Mouse (Mus musculus): ENCODE data around the gene Plekhg6. TPM values are rescaled to one million over a fixed set of nuclear protein-coding genes. Genes with fewer than 3 reads are reported as not detected.

The Plekhg6 gene
- polyA plus RNA-seq, 1 experiment from 2014 or later: 1.4 TPM

DNA sequence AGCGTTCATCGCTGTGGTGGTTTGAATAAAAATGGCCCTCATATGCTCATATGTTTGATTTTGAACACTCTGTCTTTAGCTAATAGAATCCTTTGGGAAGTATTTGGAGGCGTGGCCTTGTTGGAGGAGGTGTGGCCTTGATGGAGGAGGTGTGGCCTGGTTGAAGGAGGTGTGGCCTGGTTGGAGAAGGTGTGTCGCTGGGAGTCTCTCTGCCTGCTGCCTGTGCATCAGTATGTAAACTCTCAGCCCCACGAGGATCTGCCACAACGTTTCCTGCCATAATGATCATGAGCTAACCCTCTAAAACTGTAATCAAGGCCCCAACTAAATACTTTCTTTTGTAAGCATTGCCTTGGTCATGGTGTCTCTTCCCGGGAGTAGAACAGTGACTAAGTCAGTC, 26.6 kb upstream of the Plekhg6 start:
- no peaks in the 10 kb centered on the region for H3K36me3 ChIP-seq (ENCODE audit: control insufficient read depth, insufficient read depth, low read length)
- H3K9ac ChIP-seq (ENCODE audit: low read depth, low read length): no peak overlapping the region
- H3K4me3 ChIP-seq (ENCODE audit: low read depth, low read length): no peak overlapping the region
- H3K27me3 ChIP-seq (replicated peaks; ENCODE audit: control insufficient read depth, insufficient read depth, low read length): no peaks in the 10 kb centered on the region
- DNase-seq (ENCODE audit: low spot score): no peak
- H3K4me2 ChIP-seq (ENCODE audit: low read depth, low read length): no peak overlapping the region
- WGBS: 76% methylated on average over 7 of the region's 7 CpGs
- H3K4me1 ChIP-seq (ENCODE audit: control insufficient read depth, insufficient read depth, low read length): no peaks in the 10 kb centered on the region
- H3K9me3 ChIP-seq (ENCODE audit: control insufficient read depth, low read length): peaks cover 5% of the 10 kb centered on the region; the same call in 1 of the 2 replicates
- no peak for ATAC-seq (ENCODE audit: low read depth)
- no peak overlapping the region for H3K27ac ChIP-seq (replicated peaks; ENCODE audit: low read depth, low read length)

GRCm38 (mm10) chr6:125405461-125406382, 25.1 kb upstream of the Plekhg6 start:
- no peak for ATAC-seq (ENCODE audit: low read depth)
- no peaks in the 10 kb centered on the region for H3K27me3 ChIP-seq (replicated peaks; ENCODE audit: control insufficient read depth, insufficient read depth, low read length)

GRCm38 (mm10) chr6:125389853-125390252, 9.3 kb upstream of the Plekhg6 start:
- 88% methylated on average over 5 of the region's 5 CpGs for WGBS
- Histone ChIP-seq H3K27me3 (replicated peaks; ENCODE audit: control insufficient read depth, insufficient read depth, low read length) (no peaks in the 10 kb centered on the region), H3K4me2 (ENCODE audit: low read depth, low read length) (no peak overlapping the region), H3K4me1 (ENCODE audit: control insufficient read depth, insufficient read depth, low read length) (no peaks in the 10 kb centered on the region), H3K9me3 (ENCODE audit: control insufficient read depth, low read length) (no peaks in the 10 kb centered on the region), H3K9ac (ENCODE audit: low read depth, low read length) (no peak overlapping the region), H3K36me3 (ENCODE audit: control insufficient read depth, insufficient read depth, low read length) (no peaks in the 10 kb centered on the region), H3K27ac (replicated peaks; ENCODE audit: low read depth, low read length) (no peak overlapping the region), H3K4me3 (ENCODE audit: low read depth, low read length) (no peak overlapping the region)
- no peak for DNase-seq (ENCODE audit: low spot score)
- ATAC-seq (ENCODE audit: low read depth): no peak

More at GRCm38 (mm10) chr6:125405461-125406382, 25.1 kb upstream of the Plekhg6 start:
- Histone ChIP-seq H3K9ac (ENCODE audit: low read depth, low read length) (no peak overlapping the region), H3K4me1 (ENCODE audit: control insufficient read depth, insufficient read depth, low read length) (no peaks in the 10 kb centered on the region), H3K4me3 (ENCODE audit: low read depth, low read length) (no peak overlapping the region), H3K36me3 (ENCODE audit: control insufficient read depth, insufficient read depth, low read length) (no peaks in the 10 kb centered on the region), H3K9me3 (ENCODE audit: control insufficient read depth, low read length) (peaks cover 5% of the 10 kb centered on the region; the same call in 1 of the 2 replicates), H3K27ac (replicated peaks; ENCODE audit: low read depth, low read length) (no peak overlapping the region), H3K4me2 (ENCODE audit: low read depth, low read length) (no peak overlapping the region)
- DNase-seq (ENCODE audit: low spot score): no peak
- WGBS: 60% methylated on average over 14 of the region's 14 CpGs

GRCm38 (mm10) chr6:125386080-125386479, 5.5 kb upstream of the Plekhg6 start:
- WGBS: 53% methylated on average over 6 of the region's 6 CpGs
- no peak for ATAC-seq (ENCODE audit: low read depth)

DNA sequence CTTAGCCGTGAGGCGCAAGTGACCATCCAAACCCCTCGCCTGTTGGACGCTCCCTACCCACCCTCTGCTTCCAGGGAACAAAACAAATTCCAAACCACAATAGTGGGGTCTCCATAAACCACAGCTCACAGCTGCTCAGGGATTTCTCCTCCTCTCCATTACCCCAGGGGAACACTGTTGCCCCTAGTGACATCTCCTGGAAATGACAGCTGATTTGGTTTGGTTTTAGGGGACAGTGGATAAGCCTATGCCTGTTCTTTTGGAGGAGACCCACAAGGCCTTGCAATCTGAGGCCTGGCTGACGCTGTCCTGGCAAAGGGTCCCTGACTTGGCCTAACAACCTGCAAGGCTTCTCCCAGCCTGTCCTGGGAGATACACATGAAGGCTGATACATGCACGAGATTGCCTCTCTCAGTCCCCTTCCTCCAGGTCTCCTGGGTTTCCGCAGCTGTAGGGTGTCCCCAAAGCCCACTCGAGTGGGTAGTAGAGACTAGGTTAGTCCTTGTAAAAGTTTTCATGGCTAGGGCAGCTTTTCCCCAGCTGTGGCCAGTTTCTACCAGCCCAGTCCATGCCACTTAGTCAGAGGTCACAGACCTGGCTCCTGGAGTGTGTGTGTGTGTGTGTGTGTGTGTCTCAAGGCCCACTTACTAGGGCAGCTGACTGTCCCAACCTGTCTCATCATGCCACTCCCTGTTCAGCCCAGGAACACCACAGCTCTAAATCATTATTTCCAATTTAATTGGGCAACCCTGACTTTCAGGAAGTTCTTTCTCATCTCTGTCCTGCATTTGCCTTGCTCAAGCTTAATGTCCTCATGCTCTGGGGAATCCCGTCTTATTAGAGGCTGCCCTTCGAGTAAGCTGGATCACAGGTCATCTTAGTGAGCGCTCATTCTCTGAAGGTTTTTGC, 4.7 kb upstream of the Plekhg6 start:
- DNase-seq (ENCODE audit: low spot score): no peak
- H3K27ac ChIP-seq (replicated peaks; ENCODE audit: low read depth, low read length): no peak overlapping the region

More at GRCm38 (mm10) chr6:125386080-125386479, 5.5 kb upstream of the Plekhg6 start:
- Histone ChIP-seq H3K4me1 (ENCODE audit: control insufficient read depth, insufficient read depth, low read length) (no peaks in the 10 kb centered on the region), H3K4me3 (ENCODE audit: low read depth, low read length) (no peak overlapping the region), H3K36me3 (ENCODE audit: control insufficient read depth, insufficient read depth, low read length) (no peaks in the 10 kb centered on the region), H3K27me3 (replicated peaks; ENCODE audit: control insufficient read depth, insufficient read depth, low read length) (peaks cover 16% of the 10 kb centered on the region), H3K4me2 (ENCODE audit: low read depth, low read length) (no peak overlapping the region), H3K27ac (replicated peaks; ENCODE audit: low read depth, low read length) (no peak overlapping the region), H3K9ac (ENCODE audit: low read depth, low read length) (no peak overlapping the region), H3K9me3 (ENCODE audit: control insufficient read depth, low read length) (no peaks in the 10 kb centered on the region)
- DNase-seq (ENCODE audit: low spot score): no peak

GRCm38 (mm10) chr6:125382024-125382423, 1.4 kb upstream of the Plekhg6 start:
- H3K4me3 ChIP-seq (ENCODE audit: low read depth, low read length): no peak overlapping the region
- 69% methylated on average over 2 of the region's 2 CpGs for WGBS
- H3K4me1 ChIP-seq (ENCODE audit: control insufficient read depth, insufficient read depth, low read length): peaks cover 20% of the 10 kb centered on the region
- no peak overlapping the region for H3K27ac ChIP-seq (replicated peaks; ENCODE audit: low read depth, low read length)
- no peak for ATAC-seq (ENCODE audit: low read depth)
- no peak for DNase-seq (ENCODE audit: low spot score)
- H3K36me3 ChIP-seq (ENCODE audit: control insufficient read depth, insufficient read depth, low read length): no peaks in the 10 kb centered on the region
- H3K9me3 ChIP-seq (ENCODE audit: control insufficient read depth, low read length): no peaks in the 10 kb centered on the region
- H3K9ac ChIP-seq (ENCODE audit: low read depth, low read length): no peak overlapping the region
- H3K27me3 ChIP-seq (replicated peaks; ENCODE audit: control insufficient read depth, insufficient read depth, low read length): peaks cover 50% of the 10 kb centered on the region
- no peak overlapping the region for H3K4me2 ChIP-seq (ENCODE audit: low read depth, low read length)

More for the DNA sequence above, 4.7 kb upstream of the Plekhg6 start:
- ATAC-seq (ENCODE audit: low read depth): no peak
- Histone ChIP-seq H3K4me1 (ENCODE audit: control insufficient read depth, insufficient read depth, low read length) (0 out of 2 replicates have a peak, but pooled peaks cover 3% of the 10 kb centered on the region), H3K36me3 (ENCODE audit: control insufficient read depth, insufficient read depth, low read length) (no peaks in the 10 kb centered on the region), H3K27me3 (replicated peaks; ENCODE audit: control insufficient read depth, insufficient read depth, low read length) (peaks cover 23% of the 10 kb centered on the region), H3K4me2 (ENCODE audit: low read depth, low read length) (no peak overlapping the region), H3K4me3 (ENCODE audit: low read depth, low read length) (no peak overlapping the region), H3K9me3 (ENCODE audit: control insufficient read depth, low read length) (no peaks in the 10 kb centered on the region), H3K9ac (ENCODE audit: low read depth, low read length) (no peak overlapping the region)
- WGBS: 60% methylated on average over 11 of the region's 11 CpGs

DNA sequence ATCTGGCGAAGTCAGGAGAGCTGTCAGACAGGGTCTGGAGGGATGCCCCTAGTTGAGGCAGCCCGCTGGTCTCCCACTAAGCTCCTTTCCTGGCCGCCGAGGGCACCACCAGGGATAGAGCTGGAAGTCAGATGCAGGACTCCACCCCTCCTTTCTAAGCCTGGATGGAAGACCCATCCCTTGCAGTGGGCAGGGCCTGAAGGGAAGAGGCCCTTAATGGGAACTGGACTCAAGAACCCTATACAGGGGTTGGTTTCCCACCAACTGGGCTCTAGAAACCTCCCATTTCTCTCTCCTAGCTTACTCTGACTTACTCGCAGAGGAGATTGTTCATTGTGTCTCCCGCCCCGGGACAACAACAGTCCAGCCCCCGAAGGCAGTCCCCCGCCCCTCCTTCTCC, 812 bp downstream of the Plekhg6 start:
- WGBS: 4% methylated on average over 9 of the region's 9 CpGs
- ATAC-seq (ENCODE audit: low read depth): no peak
- H3K27ac ChIP-seq (replicated peaks; ENCODE audit: low read depth, low read length): no peak overlapping the region
- H3K4me1 ChIP-seq (ENCODE audit: control insufficient read depth, insufficient read depth, low read length): peaks cover 20% of the 10 kb centered on the region
- H3K4me3 ChIP-seq (ENCODE audit: low read depth, low read length): peak overlapping the region; percentile 44
- H3K9ac ChIP-seq (ENCODE audit: low read depth, low read length): peak overlapping the region; percentile 55
- H3K27me3 ChIP-seq (replicated peaks; ENCODE audit: control insufficient read depth, insufficient read depth, low read length): peaks cover 50% of the 10 kb centered on the region
- peak overlapping the region; percentile 74 for H3K4me2 ChIP-seq (ENCODE audit: low read depth, low read length)
- no peaks in the 10 kb centered on the region for H3K36me3 ChIP-seq (ENCODE audit: control insufficient read depth, insufficient read depth, low read length)
- DNase-seq (ENCODE audit: low spot score): no peak
- H3K9me3 ChIP-seq (ENCODE audit: control insufficient read depth, low read length): no peaks in the 10 kb centered on the region

GRCm38 (mm10) chr6:125378621-125379020, 2.0 kb downstream of the Plekhg6 start:
- H3K9ac ChIP-seq (ENCODE audit: low read depth, low read length): no peak overlapping the region
- H3K4me2 ChIP-seq (ENCODE audit: low read depth, low read length): peak overlapping the region; percentile 23; the same call in 1 of the 2 replicates
- ATAC-seq (ENCODE audit: low read depth): no peak
- H3K4me1 ChIP-seq (ENCODE audit: control insufficient read depth, insufficient read depth, low read length): peaks cover 20% of the 10 kb centered on the region
- H3K9me3 ChIP-seq (ENCODE audit: control insufficient read depth, low read length): no peaks in the 10 kb centered on the region
- H3K36me3 ChIP-seq (ENCODE audit: control insufficient read depth, insufficient read depth, low read length): no peaks in the 10 kb centered on the region
- WGBS: 14% methylated on average over 6 of the region's 6 CpGs
- H3K27me3 ChIP-seq (replicated peaks; ENCODE audit: control insufficient read depth, insufficient read depth, low read length): peaks cover 50% of the 10 kb centered on the region
- no peak for DNase-seq (ENCODE audit: low spot score)
- no peak overlapping the region for H3K4me3 ChIP-seq (ENCODE audit: low read depth, low read length)
- no peak overlapping the region for H3K27ac ChIP-seq (replicated peaks; ENCODE audit: low read depth, low read length)
